Mouse (Mus musculus): ENCODE results near the gene Tex22.

DNA sequence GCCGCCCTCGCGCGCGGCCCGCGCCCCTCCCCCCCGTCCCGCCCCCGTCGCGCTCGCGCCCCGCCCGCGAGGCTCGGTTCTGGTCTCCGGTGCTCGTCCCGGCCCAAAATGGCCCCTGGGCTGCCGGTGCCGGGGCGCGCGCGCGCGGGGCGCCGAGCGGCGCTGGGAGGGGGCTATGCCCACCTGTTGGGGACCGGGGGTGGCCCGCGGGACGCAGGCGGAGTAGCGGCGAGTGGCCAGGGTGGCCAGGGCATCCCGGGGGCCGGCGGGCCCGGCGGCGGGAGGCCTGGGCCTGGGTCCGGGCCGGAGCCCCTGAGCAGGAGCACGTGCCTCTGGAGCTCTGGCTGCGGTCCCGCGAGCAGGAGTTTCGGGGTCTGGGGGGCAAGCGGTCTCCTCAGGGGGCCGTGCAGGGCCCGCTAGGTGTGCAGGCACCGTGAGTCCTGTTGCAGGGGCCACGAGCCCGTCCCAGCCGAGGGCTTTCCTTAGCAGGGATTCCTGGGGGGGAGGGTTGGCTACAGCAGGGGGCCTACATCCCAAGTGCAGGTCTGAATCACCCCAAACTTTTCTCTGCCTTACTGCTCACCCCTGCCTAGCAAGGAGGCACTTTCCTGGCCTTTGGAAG lies 24.3 kb downstream of the Tex22 start:
- TF ChIP-seq POLR2A (IDR thresholded peaks at IDR 0.05; ENCODE audit: extremely low read depth, insufficient read depth, low read length) (no peak), CTCF (IDR thresholded peaks at IDR 0.05; ENCODE audit: low read depth, low read length) (no peak)

Data from liver, adult 2 months (tissue).